Mouse (Mus musculus) layer of hippocampus, adult 9-11 months (tissue): ENCODE measurements around the gene Slc35f2.

Experiments used
- DNase-seq: peaks from one replicate; pipeline ENCODE4 v3.0.0; 2022

The Slc35f2 gene

GRCm38 (mm10) chr9:53829081-53829865, 57.9 kb downstream of the Slc35f2 start:
- DNase-seq: peak; percentile 40

- no peak for DNase-seq
Observed at GRCm38 (mm10) chr9:53829866-53830209, 58.5 kb downstream of the Slc35f2 start.

DNA sequence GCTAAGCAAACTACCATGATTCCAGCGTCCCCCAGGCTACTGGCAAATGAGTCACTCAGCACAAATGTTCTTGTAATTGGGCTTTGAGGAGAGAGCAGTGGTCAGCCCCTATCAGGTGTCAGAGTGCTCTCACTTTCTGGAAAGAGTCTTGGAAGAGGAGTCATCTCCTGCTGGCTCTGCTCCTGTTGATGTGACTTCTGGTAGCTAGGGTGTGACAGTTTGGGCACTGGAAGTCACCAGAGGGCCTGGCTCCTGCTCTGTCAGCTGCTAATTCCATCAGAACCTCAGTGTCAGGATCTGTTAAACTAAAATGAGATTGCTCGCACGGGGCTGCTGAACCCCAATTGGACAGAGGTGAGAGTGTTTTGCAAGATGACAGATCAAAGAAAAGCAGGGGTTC, 63.7 kb downstream of the Slc35f2 start:
- no peak for DNase-seq

GRCm38 (mm10) chr9:53835976-53836375, 64.6 kb downstream of the Slc35f2 start:
- DNase-seq: no peak

DNA sequence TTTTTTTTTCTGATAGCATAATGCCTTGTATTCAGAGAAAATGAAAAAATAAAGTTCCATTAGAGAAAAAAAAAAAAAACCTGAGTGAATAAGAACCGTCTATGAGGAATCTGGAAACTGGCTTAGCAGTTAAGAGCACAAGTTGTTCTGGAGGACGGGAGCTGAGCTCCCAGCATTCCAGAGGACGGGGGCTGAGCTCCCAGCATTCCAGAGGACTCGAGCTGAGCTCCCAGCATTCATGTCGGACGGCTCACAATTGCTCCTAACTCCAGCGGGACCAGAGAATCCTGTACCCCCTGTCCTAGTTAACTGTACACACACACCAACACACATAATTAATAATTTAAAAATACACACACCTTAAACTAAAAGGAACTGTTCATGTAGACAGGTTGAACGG, 67.5 kb downstream of the Slc35f2 start:
- no peak for DNase-seq

- peak; percentile 76 for DNase-seq
Observed at GRCm38 (mm10) chr9:53848548-53848947, 77.2 kb downstream of the Slc35f2 start.

- DNase-seq: no peak
Observed at GRCm38 (mm10) chr9:53849864-53850263, 78.5 kb downstream of the Slc35f2 start, which contains the start of gene Sln. Gene Sln (plus strand): TSS chr9:53850164.

- DNase-seq: no peak
Observed at GRCm38 (mm10) chr9:53852158-53852557, 80.8 kb downstream of the Slc35f2 start.

DNA sequence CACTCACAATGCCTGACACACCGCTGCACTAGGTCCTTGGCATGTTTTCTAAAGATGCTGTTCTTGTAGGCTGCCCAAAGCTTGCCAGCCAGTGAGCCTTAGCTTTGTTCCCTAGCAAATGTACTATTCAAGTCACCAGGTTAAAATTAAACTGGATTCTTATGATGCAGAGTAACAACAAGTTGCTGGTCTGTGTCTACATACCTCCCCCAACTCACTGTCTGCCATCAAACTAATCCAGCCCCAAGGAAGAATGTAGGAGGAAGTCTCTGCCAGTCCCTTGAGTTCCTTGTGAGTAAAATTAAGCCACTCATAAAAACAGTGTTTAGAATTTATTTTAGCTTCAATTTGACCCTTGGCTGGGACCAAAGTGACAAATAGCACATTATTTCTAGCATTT, 82.3 kb downstream of the Slc35f2 start:
- DNase-seq: no peak

- no peak for DNase-seq
Observed at GRCm38 (mm10) chr9:53854525-53854924, 83.2 kb downstream of the Slc35f2 start.

- DNase-seq: no peak
Observed at GRCm38 (mm10) chr9:53857864-53858263, 86.5 kb downstream of the Slc35f2 start.
